Mouse (Mus musculus) limb, embryonic 12.5 days (tissue): ENCODE measurements at regions not wholly inside any gene's neighbourhood (a gene's known extent, or its start where the extent isn't known, plus 50 kb on each side); places are given as distances from the start of the nearest gene placed in this dataset.

ENCODE experiments used
- ATAC-seq: fragments of 200-750 bp; cut with Nextera tagmentation; 2 replicates; pipeline ENCODE4 v1.8.0; 2017; ENCODE audit warnings: low read depth, moderate TSS enrichment; ENCODE audit not compliant: insufficient number of reproducible peaks, insufficient read depth, low FRiP score, low TSS enrichment
- H3K27ac ChIP-seq: fragments of 300-500 bp; sonication (generic); 2 replicates; pipeline ENCODE4 v1.5.1; 2016; ENCODE audit warnings: mild to moderate bottlenecking, moderate library complexity
- H3K27me3 ChIP-seq: fragments of 300-500 bp; sonication (generic); 2 replicates; pipeline ENCODE4 v1.6.1; 2016; ENCODE audit warnings: mild to moderate bottlenecking, moderate library complexity
- H3K36me3 ChIP-seq: fragments of 300-500 bp; sonication (generic); 2 replicates; pipeline ENCODE4 v1.6.1; 2016; ENCODE audit warnings: mild to moderate bottlenecking, moderate library complexity
- H3K4me1 ChIP-seq: fragments of 300-500 bp; sonication (generic); replicated peaks from 2 replicates; pipeline ENCODE4 v1.6.1; 2016
- H3K4me2 ChIP-seq: fragments of 300-500 bp; sonication (generic); 2 replicates; pipeline ENCODE4 v1.6.1; 2016; ENCODE audit warnings: mild to moderate bottlenecking, moderate library complexity
- H3K4me3 ChIP-seq: fragments of 300-500 bp; sonication (generic); replicated peaks from 2 replicates; pipeline ENCODE4 v1.5.1; 2016; ENCODE audit warnings: mild to moderate bottlenecking
- H3K9ac ChIP-seq: fragments of 300-500 bp; sonication (generic); replicated peaks from 2 replicates; pipeline ENCODE4 v1.6.1; 2016; ENCODE audit warnings: mild to moderate bottlenecking, moderate library complexity
- H3K9me3 ChIP-seq: fragments of 300-500 bp; sonication (generic); 2 replicates; pipeline ENCODE4 v1.6.1; 2016; ENCODE audit warnings: mild to moderate bottlenecking, moderate library complexity
- WGBS: fragments of 180-500 bp; shearing (Covaris S2); methylation state at CpG from one replicate; pipeline ENCODE4 v1.1.7; 2016; 5-methylcytosine and 5-hydroxymethylcytosine counted together

- no peak overlapping the region for H3K9ac ChIP-seq
- no peak for ATAC-seq
- H3K27ac ChIP-seq = no peak overlapping the region
- no peaks in the 10 kb centered on the region for H3K36me3 ChIP-seq
- H3K4me1 ChIP-seq = no peaks in the 10 kb centered on the region
- no peaks in the 10 kb centered on the region for H3K27me3 ChIP-seq
- no peaks in the 10 kb centered on the region for H3K9me3 ChIP-seq
- H3K4me3 ChIP-seq = no peak overlapping the region
- H3K4me2 ChIP-seq = no peak overlapping the region
Measured at GRCm38 (mm10) chr12:16222205-16222604, 388.6 kb downstream of the Lpin1 start.

- WGBS = 84% methylated on average over 1 of the region's 1 CpGs
- Histone ChIP-seq H3K27me3 (no peaks in the 10 kb centered on the region), H3K4me1 (no peaks in the 10 kb centered on the region), H3K4me2 (no peak overlapping the region), H3K36me3 (no peaks in the 10 kb centered on the region), H3K4me3 (no peak overlapping the region), H3K9me3 (no peaks in the 10 kb centered on the region), H3K9ac (no peak overlapping the region), H3K27ac (no peak overlapping the region)
- no peak for ATAC-seq
Measured at GRCm38 (mm10) chr12:16221142-16221541, 389.6 kb downstream of the Lpin1 start.

- H3K9ac ChIP-seq = no peak overlapping the region
- no peak for ATAC-seq
- H3K4me1 ChIP-seq = no peaks in the 10 kb centered on the region
- no peak overlapping the region for H3K4me3 ChIP-seq
- H3K9me3 ChIP-seq = no peaks in the 10 kb centered on the region
- H3K27me3 ChIP-seq = no peaks in the 10 kb centered on the region
- H3K36me3 ChIP-seq = no peaks in the 10 kb centered on the region
- H3K4me2 ChIP-seq = no peak overlapping the region
- WGBS = 96% methylated on average over 3 of the region's 3 CpGs
- H3K27ac ChIP-seq = no peak overlapping the region
Measured at GRCm38 (mm10) chr12:16220561-16220960, 390.2 kb downstream of the Lpin1 start.

GRCm38 (mm10) chr12:16218906-16219305 is 391.9 kb downstream of the Lpin1 start:
- H3K4me2 ChIP-seq = no peak overlapping the region
- H3K9ac ChIP-seq = no peak overlapping the region
- WGBS = 89% methylated on average over 4 of the region's 4 CpGs
- no peaks in the 10 kb centered on the region for H3K4me1 ChIP-seq
- H3K36me3 ChIP-seq = no peaks in the 10 kb centered on the region
- H3K27ac ChIP-seq = no peak overlapping the region
- no peaks in the 10 kb centered on the region for H3K9me3 ChIP-seq
- no peak for ATAC-seq
- H3K4me3 ChIP-seq = no peak overlapping the region
- no peaks in the 10 kb centered on the region for H3K27me3 ChIP-seq

- H3K27ac ChIP-seq = no peak overlapping the region
- 48% methylated on average over 4 of the region's 4 CpGs for WGBS
- no peaks in the 10 kb centered on the region for H3K4me1 ChIP-seq
- no peak overlapping the region for H3K9ac ChIP-seq
- no peak for ATAC-seq
- no peak overlapping the region for H3K4me2 ChIP-seq
- H3K4me3 ChIP-seq = no peak overlapping the region
- no peaks in the 10 kb centered on the region for H3K36me3 ChIP-seq
- no peaks in the 10 kb centered on the region for H3K27me3 ChIP-seq
- no peaks in the 10 kb centered on the region; the same call in 1 of the 2 replicates for H3K9me3 ChIP-seq
Measured at GRCm38 (mm10) chr12:16210553-16210952, 393.8 kb upstream of the Trib2 start.

- WGBS = 78% methylated on average over 2 of the region's 2 CpGs
- no peak overlapping the region for H3K9ac ChIP-seq
- H3K4me1 ChIP-seq = no peaks in the 10 kb centered on the region
- no peaks in the 10 kb centered on the region for H3K27me3 ChIP-seq
- no peak overlapping the region for H3K4me2 ChIP-seq
- no peak for ATAC-seq
- no peaks in the 10 kb centered on the region; the same call in 1 of the 2 replicates for H3K9me3 ChIP-seq
- H3K27ac ChIP-seq = no peak overlapping the region
- no peaks in the 10 kb centered on the region for H3K36me3 ChIP-seq
- no peak overlapping the region for H3K4me3 ChIP-seq
Measured at GRCm38 (mm10) chr12:16210111-16210510, 393.4 kb upstream of the Trib2 start.

GRCm38 (mm10) chr12:16204941-16205340 is 388.2 kb upstream of the Trib2 start:
- Histone ChIP-seq H3K27me3 (no peaks in the 10 kb centered on the region), H3K4me3 (no peak overlapping the region), H3K4me2 (no peak overlapping the region), H3K9me3 (no peaks in the 10 kb centered on the region; the same call in 1 of the 2 replicates), H3K27ac (no peak overlapping the region), H3K9ac (no peak overlapping the region), H3K4me1 (no peaks in the 10 kb centered on the region), H3K36me3 (no peaks in the 10 kb centered on the region)
- 89% methylated on average over 4 of the region's 4 CpGs for WGBS
- ATAC-seq = no peak

- no peak for ATAC-seq
- Histone ChIP-seq H3K4me2 (no peak overlapping the region), H3K4me1 (no peaks in the 10 kb centered on the region), H3K9me3 (no peaks in the 10 kb centered on the region), H3K4me3 (no peak overlapping the region), H3K9ac (no peak overlapping the region), H3K27ac (no peak overlapping the region), H3K36me3 (no peaks in the 10 kb centered on the region), H3K27me3 (no peaks in the 10 kb centered on the region)
- WGBS = 96% methylated on average over 2 of the region's 2 CpGs
Measured at GRCm38 (mm10) chr12:16196917-16197316, 380.2 kb upstream of the Trib2 start.

- WGBS = 92% methylated on average over 3 of the region's 3 CpGs
- H3K27ac ChIP-seq = no peak overlapping the region
- no peak overlapping the region for H3K4me2 ChIP-seq
- H3K27me3 ChIP-seq = no peaks in the 10 kb centered on the region
- no peak overlapping the region for H3K9ac ChIP-seq
- H3K4me3 ChIP-seq = no peak overlapping the region
- no peaks in the 10 kb centered on the region for H3K9me3 ChIP-seq
- no peak for ATAC-seq
- H3K36me3 ChIP-seq = no peaks in the 10 kb centered on the region
- H3K4me1 ChIP-seq = 0 out of 2 replicates have a peak, but pooled peaks cover 2% of the 10 kb centered on the region
Measured at GRCm38 (mm10) chr12:16191803-16192389, 375.2 kb upstream of the Trib2 start.

- Histone ChIP-seq H3K27me3 (no peaks in the 10 kb centered on the region), H3K4me1 (peaks cover 13% of the 10 kb centered on the region; the same call in 1 of the 2 replicates), H3K9ac (no peak overlapping the region), H3K9me3 (no peaks in the 10 kb centered on the region), H3K4me2 (no peak overlapping the region), H3K27ac (no peak overlapping the region), H3K36me3 (no peaks in the 10 kb centered on the region), H3K4me3 (no peak overlapping the region)
- 55% methylated on average over 3 of the region's 3 CpGs for WGBS
- no peak for ATAC-seq
Measured at GRCm38 (mm10) chr12:16190706-16191105, 374.0 kb upstream of the Trib2 start.

- no peak for ATAC-seq
- Histone ChIP-seq H3K4me1 (peaks cover 17% of the 10 kb centered on the region), H3K36me3 (no peaks in the 10 kb centered on the region), H3K4me2 (no peak overlapping the region), H3K4me3 (no peak overlapping the region), H3K27me3 (no peaks in the 10 kb centered on the region), H3K27ac (no peak overlapping the region), H3K9ac (no peak overlapping the region), H3K9me3 (no peaks in the 10 kb centered on the region)
Measured at GRCm38 (mm10) chr12:16189441-16189840, 372.7 kb upstream of the Trib2 start.

GRCm38 (mm10) chr12:16185976-16186515 is 369.3 kb upstream of the Trib2 start:
- H3K27me3 ChIP-seq = no peaks in the 10 kb centered on the region
- H3K4me3 ChIP-seq = no peak overlapping the region
- H3K9me3 ChIP-seq = no peaks in the 10 kb centered on the region
- ATAC-seq = no peak
- H3K4me1 ChIP-seq = peaks cover 27% of the 10 kb centered on the region
- WGBS = 73% methylated on average over 12 of the region's 12 CpGs
- peak overlapping the region; percentile 30; the same call in 1 of the 2 replicates for H3K4me2 ChIP-seq
- H3K36me3 ChIP-seq = no peaks in the 10 kb centered on the region
- H3K9ac ChIP-seq = no peak overlapping the region
- H3K27ac ChIP-seq = no peak overlapping the region
